Mouse (Mus musculus) adrenal gland, adult 8-10 months (tissue): ENCODE measurements around the gene Fbxw2. TPM values are rescaled to one million over a fixed set of nuclear protein-coding genes. Genes with fewer than 3 reads are reported as not detected.
"Not testable (repeated sequence)": the region's sequence is repeated elsewhere in the genome, so short reads cannot be mapped to it uniquely, and the experiment has no call there.

ENCODE experiments used
- DNase-seq: peaks from one replicate; pipeline ENCODE4 v3.0.0; 2022
- total RNA-seq, 4 experiments: library from RNA; stranded (reverse); gene quantifications; 2 replicates each; pipeline ENCODE4 v1.2.4; 2022

Gene Fbxw2
- total RNA-seq, 4 experiments from 2014 or later = 65.3 to 90.7 (median 79.0) TPM

GRCm38 (mm10) chr2:34772252-34773235, 53.6 kb downstream of the Fbxw2 start:
- DNase-seq = peak; percentile 46

- DNase-seq = peak; percentile 100
Measured at GRCm38 (mm10) chr2:34771368-34772226, 54.5 kb downstream of the Fbxw2 start, which contains the start of gene Hspa5. TSS of gene Hspa5 (plus strand) at chr2:34771970.

- DNase-seq = no peak
Measured at GRCm38 (mm10) chr2:34770951-34771350, 55.2 kb downstream of the Fbxw2 start.

- DNase-seq = no peak
Measured at GRCm38 (mm10) chr2:34770049-34770448, 56.1 kb downstream of the Fbxw2 start.

GRCm38 (mm10) chr2:34764801-34765200, 61.3 kb downstream of the Fbxw2 start:
- DNase-seq = no peak

GRCm38 (mm10) chr2:34762872-34763271, 63.2 kb downstream of the Fbxw2 start:
- no peak for DNase-seq

- no peak for DNase-seq
Measured at GRCm38 (mm10) chr2:34762174-34762573, 63.9 kb downstream of the Fbxw2 start.

- DNase-seq = not testable (repeated sequence)
Measured at GRCm38 (mm10) chr2:34761272-34761671, 64.8 kb downstream of the Fbxw2 start.

- no peak for DNase-seq
Measured at GRCm38 (mm10) chr2:34757341-34757740, 68.8 kb downstream of the Fbxw2 start.

- no peak for DNase-seq
Measured at GRCm38 (mm10) chr2:34754551-34755358, 71.4 kb downstream of the Fbxw2 start, which contains the start of gene Gapvd1. TSS of gene Gapvd1 (minus strand) at chr2:34755232.

Other genes starting within 250 kb of the Fbxw2 start
- 10 to 100 TPM; 69.2 to 84.9 (median 78.4) TPM for gene Gapvd1, start 71.1 kb downstream of the Fbxw2 start, total RNA-seq
- gene Hspa5, start 54.3 kb downstream of the Fbxw2 start, total RNA-seq = 100 to 1,000 TPM; 553 to 818 (median 637) TPM
- 10 to 100 TPM; 26.4 to 33.2 (median 29.0) TPM for gene Rabepk, start 26.4 kb downstream of the Fbxw2 start, total RNA-seq
- under 1 TPM in 1 of 4 experiments, not detected in 3; 0.16 TPM for gene Gm34653, start 6.7 kb upstream of the Fbxw2 start, total RNA-seq
- 1 to 10 TPM in 1 of 4 experiments, under 1 TPM in 3; 0.41 to 1.4 (median 0.74) TPM for gene Cutal, start 48.1 kb upstream of the Fbxw2 start, total RNA-seq
- 10 to 100 TPM; 42.6 to 49.8 (median 45.8) TPM for gene Psmd5, start 48.7 kb upstream of the Fbxw2 start, total RNA-seq
- 1 to 10 TPM; 2.4 to 4.5 (median 3.6) TPM for gene Phf19, start 87.7 kb upstream of the Fbxw2 start, total RNA-seq
- 1 to 10 TPM; 2.2 to 5.8 (median 3.3) TPM for gene Traf1, start 135.5 kb upstream of the Fbxw2 start, total RNA-seq
- under 1 TPM in 3 of 4 experiments, not detected in 1; 0.32 to 0.38 (median 0.35) TPM for gene Hc, start 235.1 kb upstream of the Fbxw2 start, total RNA-seq